Mouse (Mus musculus): ENCODE measurements around the gene Mfsd6l. TPM values are rescaled to one million over a fixed set of nuclear protein-coding genes. Genes with fewer than 3 reads are reported as not detected.
A peak's percentile ranks its signal among the peaks of the same experiment; 100 is the strongest.

Mfsd6l gene
- under 1 TPM; 0.24 to 0.43 TPM for total RNA-seq (2021)
- long read RNA-seq, experiment 1 = 0 reads
- long read RNA-seq, experiment 2 = 0 reads

- DNase-seq = no peak
- intact Hi-C loops (cut with DNase I) = no loop called here
Observed at GRCm38 (mm10) chr11:68555918-68556584, at the start of gene Mfsd6l. Gene Mfsd6l (plus strand): TSS chr11:68556186.

- no peak for DNase-seq
- intact Hi-C loops (cut with DNase I) = no loop called here
Observed at GRCm38 (mm10) chr11:68507246-68507645, 48.7 kb upstream of the Mfsd6l start.

GRCm38 (mm10) chr11:68508619-68509018 is 47.4 kb upstream of the Mfsd6l start:
- no peak for DNase-seq
- intact Hi-C loops (cut with DNase I) = no loop called here

GRCm38 (mm10) chr11:68509194-68509593 is 46.8 kb upstream of the Mfsd6l start:
- intact Hi-C loops (cut with DNase I) = no loop called here
- DNase-seq = no peak

GRCm38 (mm10) chr11:68513969-68514368 is 42.0 kb upstream of the Mfsd6l start:
- intact Hi-C loops (cut with DNase I) = no loop called here
- DNase-seq = no peak

- DNase-seq = no peak
- intact Hi-C loops (cut with DNase I) = no loop called here
Observed at GRCm38 (mm10) chr11:68519362-68519761, 36.6 kb upstream of the Mfsd6l start.

- DNase-seq = no peak
- intact Hi-C loops (cut with DNase I) = loop anchor here (5.0 kb wide), 1 partner anchor 33 kb away; no protein-coding TSS in a partner anchor
Observed at GRCm38 (mm10) chr11:68519815-68520214, 36.2 kb upstream of the Mfsd6l start.

GRCm38 (mm10) chr11:68520439-68520838 is 35.5 kb upstream of the Mfsd6l start:
- no peak for DNase-seq
- intact Hi-C loops (cut with DNase I) = loop anchor here (5.0 kb wide), 1 partner anchor 33 kb away; no protein-coding TSS in a partner anchor

GRCm38 (mm10) chr11:68521352-68521751 is 34.6 kb upstream of the Mfsd6l start:
- intact Hi-C loops (cut with DNase I) = loop anchor here (5.0 kb wide), 1 partner anchor 34 kb away; no protein-coding TSS in a partner anchor
- no peak for DNase-seq

- no peak for DNase-seq
- intact Hi-C loops (cut with DNase I) = no loop called here
Observed at GRCm38 (mm10) chr11:68526441-68526840, 29.5 kb upstream of the Mfsd6l start.

- intact Hi-C loops (cut with DNase I) = loop anchor here (5.0 kb wide), 1 partner anchor 39 kb away; no protein-coding TSS in a partner anchor
- DNase-seq = peak; percentile 65 to 76
Observed at GRCm38 (mm10) chr11:68531066-68531806, 24.8 kb upstream of the Mfsd6l start.

GRCm38 (mm10) chr11:68531941-68532535 is 23.9 kb upstream of the Mfsd6l start:
- DNase-seq = no peak
- intact Hi-C loops (cut with DNase I) = loop anchor here (5.0 kb wide), 1 partner anchor 40 kb away; no protein-coding TSS in a partner anchor

GRCm38 (mm10) chr11:68532773-68533172 is 23.2 kb upstream of the Mfsd6l start:
- intact Hi-C loops (cut with DNase I) = loop anchor here (5.0 kb wide), 1 partner anchor 40 kb away; no protein-coding TSS in a partner anchor
- DNase-seq = no peak

GRCm38 (mm10) chr11:68533971-68534475 is 22.0 kb upstream of the Mfsd6l start:
- intact Hi-C loops (cut with DNase I) = loop anchor here (5.0 kb wide), 1 partner anchor 42 kb away; no protein-coding TSS in a partner anchor
- DNase-seq = no peak

- intact Hi-C loops (cut with DNase I) = no loop called here
- DNase-seq = no peak
Observed at GRCm38 (mm10) chr11:68536026-68536425, 20.0 kb upstream of the Mfsd6l start.

- no peak for DNase-seq
Observed at GRCm38 (mm10) chr11:68536465-68536864, 19.5 kb upstream of the Mfsd6l start.

GRCm38 (mm10) chr11:68539621-68540020 is 16.4 kb upstream of the Mfsd6l start:
- intact Hi-C loops (cut with DNase I) = no loop called here
- no peak for DNase-seq

More at GRCm38 (mm10) chr11:68536465-68536864, 19.5 kb upstream of the Mfsd6l start:
- intact Hi-C loops (cut with DNase I) = no loop called here

GRCm38 (mm10) chr11:68544554-68544953 is 11.4 kb upstream of the Mfsd6l start:
- intact Hi-C loops (cut with DNase I) = loop anchor here (2.0 kb wide), 1 partner anchor 60 kb away; no protein-coding TSS in a partner anchor
- DNase-seq = peak; percentile 56 to 73

- no peak for DNase-seq
- intact Hi-C loops (cut with DNase I) = loop anchor here (2.0 to 5.0 kb wide), 2 partner anchors 60 to 332 kb away; no protein-coding TSS in a partner anchor
Observed at GRCm38 (mm10) chr11:68545172-68545571, 10.8 kb upstream of the Mfsd6l start.

- no peak for DNase-seq
- intact Hi-C loops (cut with DNase I) = loop anchor here (2.0 to 5.0 kb wide), 2 partner anchors 61 to 332 kb away; no protein-coding TSS in a partner anchor
Observed at GRCm38 (mm10) chr11:68545682-68546222, 10.2 kb upstream of the Mfsd6l start.

All from heart, postnatal 14 days (tissue).